Mouse (Mus musculus): ENCODE measurements around the gene Pars2.

DNA sequence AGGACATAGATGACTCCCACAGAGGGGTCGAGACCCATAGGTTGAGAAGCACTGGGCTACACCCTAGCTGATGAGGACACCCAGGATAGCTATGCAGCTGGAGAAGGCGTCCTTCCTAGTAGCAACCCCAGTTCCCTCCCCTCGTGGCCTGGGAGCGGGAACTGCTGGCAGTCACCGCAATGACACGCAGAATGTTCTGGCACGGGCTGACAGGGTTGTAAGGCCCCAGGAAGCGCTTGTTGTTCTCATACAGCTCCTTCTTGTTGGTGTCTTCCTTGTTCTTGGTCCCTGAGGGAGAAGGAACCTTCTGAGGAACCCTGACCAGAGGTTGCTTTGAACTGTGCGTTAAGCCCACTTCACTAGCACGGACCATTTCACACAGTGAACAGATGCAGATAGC lies 53.1 kb downstream of the Pars2 start:
- TF ChIP-seq POLR2A (IDR thresholded peaks at IDR 0.05; ENCODE audit: low read depth, low read length) (no peak), CTCF (conservative IDR thresholded peaks at IDR 0.05; ENCODE audit: insufficient read depth, insufficient read length, low read depth, low read length) (no peak)

All from kidney, adult 2 months (tissue).